Mouse (Mus musculus) olfactory bulb, adult 2 months (tissue): ENCODE measurements around the gene Fbxl17. TPM values are rescaled to one million over a fixed set of nuclear protein-coding genes. Genes with fewer than 3 reads are reported as not detected.

Source experiments
- H3K27ac ChIP-seq: fragments of 200-500 bp; 2 replicates; pipeline ENCODE4 v1.5.1; 2012; ENCODE audit warnings: low read depth, low read length; ENCODE audit not compliant: insufficient read depth
- H3K4me1 ChIP-seq: fragments of 200-500 bp; 2 replicates; pipeline ENCODE4 v1.6.1; 2012; ENCODE audit warnings: low read length; ENCODE audit not compliant: control insufficient read depth, insufficient read depth
- H3K4me3 ChIP-seq: fragments of 200-500 bp; 2 replicates; pipeline ENCODE4 v1.5.1; 2012; ENCODE audit warnings: mild to moderate bottlenecking, low read depth, low read length, moderate library complexity; ENCODE audit not compliant: insufficient read depth
- CTCF ChIP-seq: fragments of 200-500 bp; IDR thresholded peaks from 2 replicates; pipeline ENCODE4 v1.5.1; 2012; ENCODE audit warnings: low read depth, mild to moderate bottlenecking, low read length, moderate library complexity; ENCODE audit not compliant: insufficient read depth
- POLR2A ChIP-seq: fragments of 200-500 bp; IDR thresholded peaks from 2 replicates; pipeline ENCODE4 v1.6.1; 2012; ENCODE audit warnings: mild to moderate bottlenecking, low read depth, low read length, moderate library complexity; ENCODE audit not compliant: insufficient read depth
- WGBS: fragments of 180-500 bp; shearing (Covaris S2); methylation state at CpG from one replicate; pipeline ENCODE4 v1.1.7; 2018; 5-methylcytosine and 5-hydroxymethylcytosine counted together
- polyA plus RNA-seq: library from polyadenylated mRNA; stranded (reverse); fragments of >200 nt; gene quantifications from 2 replicates; pipeline ENCODE4 v1.2.4, GENCODE M21; 2012; ENCODE audit warnings: low replicate concordance; ENCODE audit not compliant: missing spikeins, insufficient read depth, insufficient read length

The Fbxl17 gene
- polyA plus RNA-seq, 1 experiment: not detected

DNA sequence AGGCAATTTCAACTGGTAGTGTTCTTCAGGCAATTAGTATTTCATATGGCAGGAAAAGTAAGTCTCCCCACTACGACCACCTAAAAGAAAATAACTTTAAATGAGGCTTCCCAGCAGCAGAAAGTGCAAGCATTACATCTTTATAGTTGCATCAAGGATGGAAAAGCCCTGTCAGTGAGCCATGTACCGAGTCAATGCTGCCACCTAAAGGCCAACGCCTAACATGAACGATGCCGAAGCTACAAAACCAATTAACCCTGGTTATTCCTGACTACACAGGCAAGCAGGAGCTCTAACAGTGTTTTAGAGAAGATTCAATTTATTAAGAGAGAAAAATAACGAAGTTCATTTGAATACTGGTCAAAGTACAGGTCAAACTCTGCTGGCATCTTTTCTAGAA, 32.0 kb downstream of the Fbxl17 start:
- no peak for TF ChIP-seq POLR2A
- no peak for TF ChIP-seq CTCF
- Histone ChIP-seq H3K27ac (no peak overlapping the region), H3K4me1 (peaks cover 2% of the 10 kb centered on the region), H3K4me3 (no peak overlapping the region)
- 3% methylated on average over 6 of the region's 6 CpGs for WGBS

DNA sequence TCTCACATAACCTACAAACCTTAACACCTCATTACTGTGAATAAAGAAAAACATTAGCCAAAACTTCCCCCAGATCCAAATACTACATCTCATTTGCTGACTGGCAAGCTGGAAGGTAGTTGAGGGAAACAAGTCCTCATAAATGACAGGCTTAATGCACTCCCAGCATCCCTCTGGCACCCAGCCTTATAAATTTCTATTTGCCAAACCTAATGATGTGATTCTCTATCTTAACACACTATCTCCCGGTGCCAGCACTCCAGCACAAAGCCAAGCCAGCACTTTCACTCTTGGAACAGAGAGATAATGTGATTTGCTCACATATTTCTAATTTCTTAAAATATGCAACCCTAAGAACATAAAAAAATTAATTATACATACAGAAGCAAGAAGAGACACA, 34.6 kb downstream of the Fbxl17 start:
- Histone ChIP-seq H3K4me3 (no peak overlapping the region), H3K27ac (no peak overlapping the region), H3K4me1 (peaks cover 2% of the 10 kb centered on the region)
- TF ChIP-seq CTCF (no peak), POLR2A (no peak)
- 67% methylated on average over 1 of the region's 1 CpGs for WGBS

DNA sequence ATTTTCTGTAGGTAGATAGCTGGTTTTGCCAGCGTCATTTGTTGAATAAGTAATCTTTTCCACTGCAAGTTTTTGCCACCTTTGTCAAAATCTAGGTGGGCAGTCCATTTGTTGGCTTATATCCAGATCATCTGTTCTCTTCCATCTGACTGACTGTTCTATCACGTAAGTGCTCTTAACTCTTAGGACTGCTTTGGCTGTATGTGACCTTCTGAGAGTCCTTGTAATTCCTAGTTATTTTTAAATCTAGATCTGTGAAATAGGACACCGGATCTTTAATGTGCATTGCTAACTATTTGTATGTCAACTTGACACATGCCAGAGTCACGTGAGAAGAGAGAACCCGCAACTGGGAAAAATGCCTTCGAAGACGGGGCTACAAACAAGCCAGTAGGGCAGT, 37.3 kb downstream of the Fbxl17 start:
- no peak for TF ChIP-seq CTCF
- no peak for TF ChIP-seq POLR2A
- Histone ChIP-seq H3K4me3 (no peak overlapping the region), H3K27ac (no peak overlapping the region), H3K4me1 (peaks cover 2% of the 10 kb centered on the region)
- 90% methylated on average over 7 of the region's 7 CpGs for WGBS

DNA sequence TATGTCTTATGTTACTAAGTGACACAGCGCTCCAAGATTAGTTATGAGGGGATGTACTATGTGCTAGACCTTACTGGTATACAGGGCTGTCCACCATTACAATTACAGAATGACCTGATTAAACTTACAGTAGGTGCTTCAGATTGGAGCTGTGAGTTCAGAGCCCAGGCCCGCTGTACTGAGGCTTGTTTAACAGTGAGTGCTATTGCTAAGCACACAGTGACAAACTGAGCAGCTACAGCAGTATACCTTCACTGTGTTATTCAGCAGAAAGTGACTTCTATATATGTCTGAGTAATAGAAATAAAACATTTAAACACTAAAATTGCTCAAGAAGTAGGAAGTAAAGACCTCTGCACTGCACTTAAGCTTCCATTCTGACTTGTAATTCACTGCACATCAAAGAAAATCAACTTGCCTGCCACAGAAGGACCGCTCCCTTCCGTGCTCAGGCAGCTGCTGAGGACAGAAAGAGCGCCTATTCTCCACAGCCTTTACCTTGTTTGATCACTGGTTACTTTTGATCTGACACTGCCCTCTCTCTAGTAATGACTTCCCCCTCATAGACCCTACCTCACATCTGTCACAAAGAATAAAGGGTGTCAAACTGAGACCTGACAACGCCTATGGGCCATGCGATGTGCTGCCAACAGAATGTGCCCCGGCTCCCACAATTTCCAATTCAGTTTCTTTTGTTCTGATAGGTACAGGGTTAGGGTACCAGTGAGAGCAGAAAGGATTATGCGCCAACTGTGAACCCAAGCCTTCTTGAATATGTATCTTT, 39.9 kb downstream of the Fbxl17 start:
- 81% methylated on average over 9 of the region's 9 CpGs for WGBS
- no peak for TF ChIP-seq CTCF
- TF ChIP-seq POLR2A: no peak
- H3K4me1 ChIP-seq: no peaks in the 10 kb centered on the region

GRCm38 (mm10) chr17:63458052-63458451, 41.8 kb downstream of the Fbxl17 start:
- Histone ChIP-seq H3K27ac (no peak overlapping the region), H3K4me3 (no peak overlapping the region), H3K4me1 (peaks cover 2% of the 10 kb centered on the region; the same call in 1 of the 2 replicates)
- WGBS: 90% methylated on average over 3 of the region's 3 CpGs
- TF ChIP-seq CTCF (no peak), POLR2A (no peak)

More for the DNA sequence above, 39.9 kb downstream of the Fbxl17 start:
- H3K27ac ChIP-seq: no peak overlapping the region
- no peak overlapping the region for H3K4me3 ChIP-seq

DNA sequence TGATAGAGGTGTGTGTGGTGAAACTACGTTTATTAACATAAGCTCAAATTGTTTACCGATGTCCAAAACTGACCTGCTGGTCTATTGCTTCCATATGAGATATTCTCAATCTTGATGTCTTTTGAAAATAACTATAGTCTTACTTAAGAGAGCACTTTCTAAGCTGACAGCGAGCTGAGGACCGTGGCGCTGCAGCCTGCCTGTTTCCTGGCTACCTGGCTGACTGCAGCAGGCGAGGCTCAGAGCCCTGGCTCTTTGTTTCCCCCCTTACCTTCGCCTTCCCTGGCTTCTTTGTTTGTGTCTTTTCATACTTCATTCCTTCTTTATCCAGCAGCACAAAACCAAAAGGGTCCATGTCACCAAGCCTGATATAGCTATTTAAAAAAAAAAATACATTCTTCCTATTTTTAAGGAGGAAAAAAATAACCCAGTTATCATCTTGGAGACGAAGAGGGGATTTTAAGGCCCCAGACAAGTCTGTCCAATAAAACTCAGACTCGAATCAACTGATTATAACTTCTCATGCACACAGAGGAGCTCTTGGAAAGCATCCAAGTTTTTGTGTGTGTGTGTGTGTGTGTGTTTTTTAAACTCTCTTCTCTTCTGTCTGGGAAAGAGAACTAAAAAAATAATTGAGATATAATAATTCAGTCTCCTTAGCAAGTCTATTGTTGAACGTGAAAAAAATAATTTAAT, 48.4 kb downstream of the Fbxl17 start:
- peaks cover 10% of the 10 kb centered on the region for H3K4me1 ChIP-seq
- TF ChIP-seq POLR2A: no peak
- TF ChIP-seq CTCF: no peak
- H3K27ac ChIP-seq: no peak overlapping the region
- no peak overlapping the region for H3K4me3 ChIP-seq
- WGBS: 43% methylated on average over 10 of the region's 10 CpGs

DNA sequence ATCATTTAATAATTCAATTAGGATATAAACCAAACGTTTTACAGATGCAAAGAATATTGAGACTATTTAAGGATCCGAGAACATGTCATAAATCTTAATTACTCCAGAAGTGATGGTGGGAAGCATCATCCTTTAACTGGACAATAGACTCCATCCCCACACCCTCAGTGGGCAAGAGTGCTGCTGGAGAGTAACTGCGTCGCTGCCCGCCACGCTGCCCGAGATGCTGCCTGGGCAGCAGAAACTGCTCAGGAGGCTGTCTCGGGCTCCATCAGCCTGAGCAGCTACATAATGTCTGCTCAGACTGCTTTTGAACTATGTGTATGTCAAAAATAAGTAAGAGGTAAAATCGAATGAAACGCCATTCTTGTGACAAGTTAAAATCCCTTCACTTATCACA, 52.1 kb downstream of the Fbxl17 start:
- WGBS: 92% methylated on average over 10 of the region's 10 CpGs
- Histone ChIP-seq H3K4me3 (no peak overlapping the region), H3K4me1 (peaks cover 8% of the 10 kb centered on the region), H3K27ac (no peak overlapping the region)
- no peak for TF ChIP-seq POLR2A
- TF ChIP-seq CTCF: no peak

GRCm38 (mm10) chr17:63446971-63447679, 52.7 kb downstream of the Fbxl17 start:
- 81% methylated on average over 10 of the region's 10 CpGs for WGBS
- Histone ChIP-seq H3K4me3 (no peak overlapping the region), H3K27ac (no peak overlapping the region), H3K4me1 (peaks cover 6% of the 10 kb centered on the region)
- TF ChIP-seq CTCF (no peak), POLR2A (no peak)

GRCm38 (mm10) chr17:63445212-63445611, 54.6 kb downstream of the Fbxl17 start:
- Histone ChIP-seq H3K4me3 (no peak overlapping the region), H3K4me1 (peaks cover 3% of the 10 kb centered on the region; the same call in 1 of the 2 replicates), H3K27ac (no peak overlapping the region)
- TF ChIP-seq POLR2A (no peak), CTCF (no peak)
- WGBS: 83% methylated on average over 4 of the region's 4 CpGs
